Mouse (Mus musculus) left cerebral cortex, adult 18-20 months (tissue): ENCODE results near the gene Sh3bgrl2. TPM values are rescaled to one million over a fixed set of nuclear protein-coding genes. Genes with fewer than 3 reads are reported as not detected.

Experiments used
- DNase-seq, 2 experiments: peaks; one replicate each; pipeline ENCODE4 v3.0.0; 2021 to 2022; ENCODE audit warnings: low spot score in 2 of 2, mixed read lengths in 1 of 2
- total RNA-seq, 2 experiments: library from RNA; stranded (reverse); gene quantifications; 2 replicates each; pipeline ENCODE4 v1.2.3; 2021

The Sh3bgrl2 gene
- total RNA-seq, 2 experiments from 2014 or later: 29.8 to 33.1 TPM

DNA sequence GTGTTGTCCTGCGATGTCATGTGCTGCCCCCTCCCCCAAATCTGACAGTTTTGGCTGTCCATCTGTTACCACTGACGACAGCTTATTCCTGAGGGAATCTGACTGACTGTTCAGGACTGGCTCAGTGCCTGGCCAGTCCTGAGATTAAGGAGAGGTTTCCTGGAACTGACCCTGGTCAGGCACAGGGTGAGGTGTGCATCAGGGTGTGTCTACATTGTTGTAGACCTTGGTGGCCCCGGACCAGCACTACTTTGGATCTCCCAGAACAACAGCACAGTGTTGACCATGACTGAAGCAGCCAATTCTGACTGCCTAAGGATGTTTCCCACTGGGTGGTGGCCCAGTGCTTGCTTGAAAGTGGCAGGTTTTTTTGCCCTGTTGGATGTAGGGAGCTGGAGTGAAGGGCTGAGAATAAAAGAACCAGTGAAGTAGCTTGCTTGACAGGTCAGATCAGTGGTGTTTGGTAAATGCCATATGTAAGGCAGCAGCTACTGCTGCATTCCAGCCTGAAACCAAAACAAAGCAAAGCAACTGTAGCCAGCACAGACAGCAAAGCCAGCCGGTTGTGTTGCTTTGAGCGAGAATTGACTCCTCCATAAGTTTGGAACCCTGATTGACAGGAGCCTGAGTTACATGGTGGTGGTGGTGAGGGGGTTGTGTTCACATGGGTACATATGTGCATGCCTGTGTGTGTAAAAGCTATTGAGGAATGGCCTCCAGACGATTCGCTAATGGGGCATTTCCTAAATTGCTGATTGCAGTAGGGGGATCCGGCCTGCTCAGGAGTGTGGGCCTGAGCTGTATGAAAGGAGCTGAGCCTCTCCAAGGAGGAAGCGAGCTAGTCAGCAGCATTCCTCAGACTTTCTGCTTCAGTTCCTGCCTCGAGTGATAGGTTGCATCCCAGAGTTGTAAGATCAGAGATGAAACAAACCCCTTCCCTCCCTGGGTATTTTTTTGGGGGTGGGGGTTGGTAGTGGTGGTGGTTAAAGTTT lies 8.9 kb downstream of the Sh3bgrl2 start:
- no peak for DNase-seq

DNA sequence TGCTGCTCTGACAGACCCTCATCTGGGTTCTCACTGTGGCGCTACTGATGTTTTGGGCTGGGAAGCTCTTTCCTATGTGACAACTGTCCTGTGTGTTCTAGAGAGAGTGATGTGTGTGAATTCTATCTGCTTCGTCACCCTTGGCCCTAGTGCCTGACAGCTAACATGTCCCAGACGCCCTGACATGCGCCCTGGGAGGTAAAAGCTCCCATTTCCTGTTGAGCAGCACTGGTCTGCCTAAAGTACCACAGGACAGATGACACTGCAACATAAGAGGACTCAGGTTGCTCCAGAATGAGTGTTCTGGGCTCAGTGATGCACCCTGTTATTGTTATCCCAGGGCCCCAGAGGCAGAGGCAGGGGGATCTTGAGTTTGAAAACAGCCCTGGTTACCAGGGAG lies 12.5 kb downstream of the Sh3bgrl2 start:
- DNase-seq: no peak

DNA sequence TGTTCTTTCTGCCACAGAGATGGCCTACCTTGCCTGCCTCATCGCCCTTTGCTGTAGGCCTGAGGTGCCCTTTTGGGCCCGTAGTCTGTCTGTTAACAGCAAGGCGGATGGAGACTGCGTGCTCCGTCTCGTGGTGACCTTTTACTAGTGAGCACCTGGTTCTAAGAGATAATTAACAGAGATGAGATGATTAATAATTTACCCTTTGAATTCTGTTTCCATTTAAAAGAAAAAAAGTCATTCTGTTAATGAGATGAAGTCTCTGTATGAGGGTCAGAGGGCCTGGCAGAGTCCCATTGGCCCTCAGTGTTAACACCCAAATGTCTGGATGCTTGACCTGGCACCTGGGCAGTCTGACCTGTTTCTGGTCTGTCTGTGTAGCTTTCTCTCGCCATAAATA lies 14.8 kb downstream of the Sh3bgrl2 start:
- no peak for DNase-seq

- no peak for DNase-seq
Observed at GRCm38 (mm10) chr9:83563808-83564549, 15.9 kb downstream of the Sh3bgrl2 start.

DNA sequence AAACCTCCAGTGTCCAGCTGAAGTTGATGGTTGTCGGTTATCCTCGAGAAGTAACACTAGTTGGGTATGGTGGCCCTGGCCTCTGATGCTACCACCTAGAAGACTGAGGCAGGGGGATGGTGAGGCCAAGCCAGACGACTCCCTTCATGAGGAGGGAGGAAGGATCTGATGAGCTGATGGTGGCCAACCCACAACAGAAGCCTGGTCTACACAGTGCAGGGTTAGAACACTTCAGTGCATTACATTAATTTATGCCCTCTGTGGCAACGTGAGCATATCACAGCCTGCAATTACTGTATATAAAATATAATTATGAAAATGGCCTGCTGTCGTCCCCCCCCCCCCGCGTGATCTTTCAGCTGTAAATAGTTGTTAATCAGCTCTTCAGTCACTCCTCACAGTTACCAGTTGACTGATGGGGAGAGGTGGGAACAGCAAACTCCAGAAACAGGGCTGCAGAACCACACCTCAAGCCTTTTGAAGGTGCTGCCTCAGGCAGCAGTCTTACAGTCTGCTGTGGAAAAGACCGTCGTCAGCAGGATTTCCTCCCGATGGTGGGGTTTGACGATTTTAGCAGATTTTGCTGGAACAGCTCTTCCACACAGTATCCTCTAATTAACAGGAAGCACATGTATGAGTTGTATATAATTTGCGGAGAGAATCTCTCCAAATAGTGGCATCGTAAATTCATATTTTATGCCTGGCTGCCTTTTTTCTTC lies 17.0 kb downstream of the Sh3bgrl2 start:
- no peak for DNase-seq

- no peak for DNase-seq
Observed at GRCm38 (mm10) chr9:83566141-83566540, 18.0 kb downstream of the Sh3bgrl2 start.

GRCm38 (mm10) chr9:83568125-83568524 lies 20.0 kb downstream of the Sh3bgrl2 start:
- DNase-seq: no peak

DNA sequence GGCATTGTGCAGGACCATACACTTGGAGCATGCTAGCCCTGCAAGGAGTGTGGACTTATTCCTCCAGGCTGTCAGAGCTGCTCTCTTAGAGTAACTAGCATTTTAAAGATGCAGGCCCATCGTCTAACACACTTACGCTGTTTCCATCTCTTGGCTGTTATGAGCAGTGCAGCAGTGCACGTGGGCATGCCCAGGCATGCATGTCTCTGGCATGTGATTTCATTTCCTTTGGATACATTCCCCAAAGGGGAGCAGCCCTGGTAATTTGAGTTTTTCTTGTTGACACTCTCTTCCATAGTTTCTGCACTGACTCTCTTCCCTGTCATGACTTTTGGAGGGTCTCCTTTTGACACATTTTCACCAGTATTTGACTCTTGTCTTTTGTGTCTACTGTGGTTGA lies 20.8 kb downstream of the Sh3bgrl2 start:
- no peak for DNase-seq

- DNase-seq: no peak
Observed at GRCm38 (mm10) chr9:83569898-83570297, 21.8 kb downstream of the Sh3bgrl2 start.

GRCm38 (mm10) chr9:83571315-83571714 lies 23.2 kb downstream of the Sh3bgrl2 start:
- DNase-seq: no peak

DNA sequence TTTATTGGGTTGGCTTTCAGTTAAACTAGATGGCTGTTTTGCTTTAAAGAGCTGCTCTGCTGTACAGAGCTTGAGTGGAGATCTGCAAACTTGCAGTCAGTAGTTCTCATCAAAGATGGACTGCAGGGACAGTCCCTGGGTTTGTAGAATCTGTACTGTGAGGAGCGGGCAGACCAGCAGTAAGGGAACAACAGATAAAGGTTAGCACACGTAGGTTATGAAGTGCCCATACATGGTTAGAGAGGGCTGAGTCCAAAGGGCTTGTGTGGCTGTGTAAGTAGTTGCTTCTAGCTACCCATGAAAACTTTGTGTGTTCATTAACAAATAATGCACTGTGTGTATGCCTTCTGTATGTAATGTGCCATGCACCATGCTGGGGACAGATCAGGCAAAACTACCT lies 24.2 kb downstream of the Sh3bgrl2 start:
- DNase-seq: no peak

GRCm38 (mm10) chr9:83572870-83573269 lies 24.7 kb downstream of the Sh3bgrl2 start:
- DNase-seq: no peak

DNA sequence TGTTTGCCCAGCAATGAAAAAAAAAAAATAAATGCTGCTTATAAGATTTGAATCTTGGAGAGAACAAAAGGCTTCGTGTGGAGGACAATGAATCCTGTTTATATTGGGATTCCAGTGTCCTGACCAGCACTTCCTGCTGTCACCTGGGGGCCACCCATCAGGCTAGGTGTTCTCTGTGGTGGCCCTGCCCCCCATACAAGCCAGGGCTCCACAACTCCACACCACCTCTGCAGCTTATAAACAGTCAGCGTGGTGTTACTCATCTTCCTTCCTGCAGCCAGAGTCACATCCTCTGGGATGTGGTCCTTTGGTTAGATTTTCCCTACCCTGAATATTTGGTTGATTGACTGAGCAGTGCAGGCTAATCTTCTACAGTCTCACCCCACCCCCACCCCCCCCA lies 25.5 kb downstream of the Sh3bgrl2 start:
- no peak for DNase-seq

- DNase-seq: no peak
Observed at GRCm38 (mm10) chr9:83575403-83575802, 27.3 kb downstream of the Sh3bgrl2 start.

DNA sequence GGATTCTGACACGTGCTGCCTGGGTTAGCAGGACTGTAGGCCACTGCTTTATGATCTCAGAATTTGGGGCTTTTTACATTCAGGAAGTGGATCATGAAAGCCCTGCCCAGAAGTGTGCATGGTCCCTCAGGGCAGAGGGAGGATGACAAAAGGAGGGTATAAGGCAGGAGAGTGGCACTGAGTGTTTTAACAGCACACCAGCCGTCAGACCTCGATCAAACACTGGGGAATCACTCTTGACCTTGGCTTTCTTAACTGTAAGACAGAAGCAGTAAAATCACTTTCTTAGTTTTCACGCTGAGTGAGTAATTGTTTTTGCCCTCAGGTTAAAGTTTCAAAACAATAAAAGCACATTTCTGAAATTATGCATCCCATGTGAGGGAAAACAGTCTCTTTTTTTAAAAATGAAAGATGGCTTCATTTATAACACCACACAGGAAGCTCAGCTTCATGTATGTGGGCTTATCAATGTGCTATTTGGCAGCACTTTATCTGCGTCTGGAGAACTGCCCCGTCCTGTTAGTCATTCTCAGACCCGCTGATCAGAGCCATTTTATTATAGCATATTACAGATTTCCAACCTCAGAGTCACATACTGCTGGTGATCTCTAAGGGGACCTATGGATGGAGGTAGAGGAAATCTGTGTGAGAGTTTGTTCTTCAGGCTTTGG lies 28.0 kb downstream of the Sh3bgrl2 start:
- no peak for DNase-seq

DNA sequence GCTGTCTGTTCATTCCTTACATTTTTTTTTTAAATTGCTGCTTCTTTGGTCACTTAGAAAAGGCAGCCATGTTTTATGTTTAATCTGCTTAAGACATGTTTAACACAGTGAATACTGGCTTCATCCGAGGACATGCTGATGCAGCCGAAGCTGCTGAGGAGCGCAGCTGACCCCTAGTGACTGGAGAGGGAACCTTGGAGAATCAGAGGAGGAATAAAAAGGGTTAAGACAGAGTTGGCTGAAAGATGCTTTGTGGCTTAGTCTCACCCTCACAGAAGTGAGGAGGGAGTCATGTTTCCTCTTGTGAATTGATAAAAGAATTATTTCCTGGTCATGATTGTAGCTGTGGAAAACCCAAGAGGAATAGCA lies 28.5 kb downstream of the Sh3bgrl2 start:
- peak in 1 of 2 experiments; percentile 18 for DNase-seq

GRCm38 (mm10) chr9:83577260-83577659 lies 29.1 kb downstream of the Sh3bgrl2 start:
- no peak for DNase-seq

- no peak for DNase-seq
Observed at GRCm38 (mm10) chr9:83579049-83579448, 30.9 kb downstream of the Sh3bgrl2 start.

- DNase-seq: no peak
Observed at GRCm38 (mm10) chr9:83582748-83583147, 34.6 kb downstream of the Sh3bgrl2 start.

GRCm38 (mm10) chr9:83586316-83587050 lies 38.4 kb downstream of the Sh3bgrl2 start:
- DNase-seq: no peak
